Mouse (Mus musculus): ENCODE results near the gene Rpl29.

The Rpl29 gene

GRCm38 (mm10) chr9:106473081-106473752, 44.0 kb downstream of the Rpl29 start:
- no peak for DNase-seq (ENCODE audit: low spot score)

GRCm38 (mm10) chr9:106473753-106474105, 44.5 kb downstream of the Rpl29 start:
- peak; percentile 47 for DNase-seq (ENCODE audit: low spot score)

- DNase-seq (ENCODE audit: low spot score), result peak; percentile 87
Measured at GRCm38 (mm10) chr9:106474456-106474855, 45.2 kb downstream of the Rpl29 start.

GRCm38 (mm10) chr9:106475046-106475445, 45.8 kb downstream of the Rpl29 start:
- peak; percentile 75 for DNase-seq (ENCODE audit: low spot score)

- peak; percentile 49 for DNase-seq (ENCODE audit: low spot score)
Measured at GRCm38 (mm10) chr9:106475663-106476001, 46.4 kb downstream of the Rpl29 start, which contains the start of gene Rrp9. TSS of gene Rrp9 (plus strand) at chr9:106475963.

GRCm38 (mm10) chr9:106476002-106476923, 47.0 kb downstream of the Rpl29 start:
- DNase-seq (ENCODE audit: low spot score), result peak; percentile 60

- DNase-seq (ENCODE audit: low spot score), result peak; percentile 98
Measured at GRCm38 (mm10) chr9:106476924-106477484, 47.8 kb downstream of the Rpl29 start, which contains the start of gene Parp3. TSS of gene Parp3 (minus strand) at chr9:106476949.

- DNase-seq (ENCODE audit: low spot score), result peak; percentile 39
Measured at GRCm38 (mm10) chr9:106477649-106478048, 48.4 kb downstream of the Rpl29 start.

- DNase-seq (ENCODE audit: low spot score), result peak; percentile 34
Measured at GRCm38 (mm10) chr9:106478101-106478500, 48.8 kb downstream of the Rpl29 start.

GRCm38 (mm10) chr9:106480541-106480940, 51.3 kb downstream of the Rpl29 start:
- peak; percentile 35 for DNase-seq (ENCODE audit: low spot score)

GRCm38 (mm10) chr9:106481075-106481474, 51.8 kb downstream of the Rpl29 start:
- peak; percentile 35 for DNase-seq (ENCODE audit: low spot score)
